Mouse (Mus musculus): Measurements from ENCODE around the gene 1700028K03Rik. TPM values are rescaled to one million over a fixed set of nuclear protein-coding genes. Genes with fewer than 3 reads are reported as not detected.

Gene 1700028K03Rik
- polyA plus RNA-seq, 1 experiment from 2014 or later, result 0.05 TPM

DNA sequence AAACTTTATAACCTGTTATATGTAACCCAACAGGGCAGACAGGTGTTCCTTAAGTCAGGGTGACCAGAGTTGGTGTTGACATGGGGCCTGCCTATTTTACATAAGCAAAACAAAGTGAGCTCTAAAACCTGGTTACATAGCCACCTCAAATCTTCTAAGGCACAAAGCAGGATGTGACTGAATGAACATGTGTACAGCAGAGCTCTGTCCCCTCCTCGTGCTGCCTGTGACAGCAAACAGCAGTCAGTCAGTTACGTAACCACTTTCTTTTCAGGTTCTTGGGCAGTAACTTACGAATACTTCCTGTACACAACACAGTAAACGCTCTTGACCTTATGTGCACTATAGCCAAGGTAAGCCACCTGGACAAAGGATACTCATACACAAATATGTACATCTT lies 11.4 kb downstream of the 1700028K03Rik start:
- peaks cover 25% of the 10 kb centered on the region for H3K36me3 ChIP-seq (ENCODE audit: control insufficient read depth, insufficient read depth, low read length)
- no peak for ATAC-seq (ENCODE audit: insufficient number of reproducible peaks, insufficient read depth, low FRiP score, low read depth)
- no peaks in the 10 kb centered on the region for H3K9me3 ChIP-seq (ENCODE audit: control insufficient read depth, low read length)
- H3K4me1 ChIP-seq (ENCODE audit: control insufficient read depth in 2 of 2, insufficient read depth in 2 of 2, low read length in 2 of 2), result peaks cover 0 to 2% of the 10 kb centered on the region in 2 experiments; a peak in 1 of 4 replicates
- H3K4me2 ChIP-seq (ENCODE audit: low read length), result no peak overlapping the region
- no peak overlapping the region for H3K4me3 ChIP-seq (ENCODE audit: control insufficient read depth in 1 of 2, insufficient read depth in 1 of 2, low read depth in 1 of 2, low read length in 2 of 2)
- H3K27me3 ChIP-seq (ENCODE audit: control insufficient read depth, insufficient read depth, low read length), result no peaks in the 10 kb centered on the region
- WGBS, result 83% methylated on average over 4 of the region's 4 CpGs
- H3K27ac ChIP-seq (replicated peaks in 1 of 2; ENCODE audit: control insufficient read depth in 1 of 2, insufficient read depth in 1 of 2, low read depth in 2 of 2, low read length in 2 of 2), result no peak overlapping the region
- no peak overlapping the region for H3K9ac ChIP-seq (ENCODE audit: low read length)

DNA sequence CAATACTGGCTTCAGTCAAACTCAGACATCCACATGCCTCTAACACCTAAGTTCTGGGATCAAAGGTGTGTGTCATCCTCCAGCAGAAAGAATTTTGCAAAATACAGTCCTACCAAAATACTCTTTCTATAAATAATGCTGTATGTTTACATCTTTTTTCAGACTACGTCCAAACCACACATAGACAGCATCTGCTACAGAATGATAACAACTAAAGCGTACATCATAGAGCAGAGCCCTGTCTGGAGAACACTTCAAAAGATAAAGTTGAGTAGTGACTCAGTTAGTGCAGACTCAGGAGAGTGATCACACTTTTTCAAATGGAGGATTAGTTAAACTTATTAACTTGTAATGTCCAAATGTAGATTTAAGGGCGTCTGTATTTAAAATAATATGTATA lies 13.4 kb downstream of the 1700028K03Rik start:
- peaks cover 0 to 2% of the 10 kb centered on the region in 2 experiments; a peak in 1 of 4 replicates for H3K4me1 ChIP-seq (ENCODE audit: control insufficient read depth in 2 of 2, insufficient read depth in 2 of 2, low read length in 2 of 2)
- H3K4me3 ChIP-seq (ENCODE audit: control insufficient read depth in 1 of 2, insufficient read depth in 1 of 2, low read depth in 1 of 2, low read length in 2 of 2), result no peak overlapping the region
- WGBS, result 72% methylated on average over 3 of the region's 3 CpGs
- H3K9me3 ChIP-seq (ENCODE audit: control insufficient read depth, low read length), result no peaks in the 10 kb centered on the region
- H3K36me3 ChIP-seq (ENCODE audit: control insufficient read depth, insufficient read depth, low read length), result peaks cover 39% of the 10 kb centered on the region
- no peak for ATAC-seq (ENCODE audit: insufficient number of reproducible peaks, insufficient read depth, low FRiP score, low read depth)
- no peaks in the 10 kb centered on the region for H3K27me3 ChIP-seq (ENCODE audit: control insufficient read depth, insufficient read depth, low read length)
- no peak overlapping the region for H3K27ac ChIP-seq (replicated peaks in 1 of 2; ENCODE audit: control insufficient read depth in 1 of 2, insufficient read depth in 1 of 2, low read depth in 2 of 2, low read length in 2 of 2)
- no peak overlapping the region for H3K4me2 ChIP-seq (ENCODE audit: low read length)
- no peak overlapping the region for H3K9ac ChIP-seq (ENCODE audit: low read length)

DNA sequence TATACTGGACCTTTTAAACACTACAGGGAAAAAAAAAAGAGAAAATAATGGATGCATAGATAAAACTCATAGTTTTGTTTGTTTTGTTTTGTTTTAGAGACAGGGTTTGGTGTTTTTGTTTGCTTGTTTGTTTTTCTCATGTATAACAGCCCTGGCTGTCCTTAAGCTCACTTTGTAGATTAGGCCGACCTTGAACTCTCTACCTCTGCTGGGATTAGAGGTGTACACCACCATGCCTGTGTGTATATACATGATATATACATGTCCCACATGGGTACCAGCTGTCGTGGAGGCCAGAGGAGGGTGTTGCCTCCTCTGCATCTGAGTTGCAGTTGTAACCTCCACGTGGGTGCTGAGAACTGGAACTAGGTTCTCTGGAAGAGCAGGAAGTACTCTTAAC lies 13.9 kb downstream of the 1700028K03Rik start:
- Histone ChIP-seq H3K9me3 (ENCODE audit: control insufficient read depth, low read length) (no peaks in the 10 kb centered on the region), H3K4me2 (ENCODE audit: low read length) (no peak overlapping the region), H3K36me3 (ENCODE audit: control insufficient read depth, insufficient read depth, low read length) (peaks cover 44% of the 10 kb centered on the region), H3K27me3 (ENCODE audit: control insufficient read depth, insufficient read depth, low read length) (no peaks in the 10 kb centered on the region), H3K9ac (ENCODE audit: low read length) (no peak overlapping the region), H3K4me1 (ENCODE audit: control insufficient read depth in 2 of 2, insufficient read depth in 2 of 2, low read length in 2 of 2) (peaks cover 0 to 2% of the 10 kb centered on the region in 2 experiments; a peak in 1 of 4 replicates), H3K27ac (replicated peaks in 1 of 2; ENCODE audit: control insufficient read depth in 1 of 2, insufficient read depth in 1 of 2, low read depth in 2 of 2, low read length in 2 of 2) (no peak overlapping the region), H3K4me3 (ENCODE audit: control insufficient read depth in 1 of 2, insufficient read depth in 1 of 2, low read depth in 1 of 2, low read length in 2 of 2) (no peak overlapping the region)
- no peak for ATAC-seq (ENCODE audit: insufficient number of reproducible peaks, insufficient read depth, low FRiP score, low read depth)
- WGBS, result 85% methylated on average over 3 of the region's 3 CpGs

DNA sequence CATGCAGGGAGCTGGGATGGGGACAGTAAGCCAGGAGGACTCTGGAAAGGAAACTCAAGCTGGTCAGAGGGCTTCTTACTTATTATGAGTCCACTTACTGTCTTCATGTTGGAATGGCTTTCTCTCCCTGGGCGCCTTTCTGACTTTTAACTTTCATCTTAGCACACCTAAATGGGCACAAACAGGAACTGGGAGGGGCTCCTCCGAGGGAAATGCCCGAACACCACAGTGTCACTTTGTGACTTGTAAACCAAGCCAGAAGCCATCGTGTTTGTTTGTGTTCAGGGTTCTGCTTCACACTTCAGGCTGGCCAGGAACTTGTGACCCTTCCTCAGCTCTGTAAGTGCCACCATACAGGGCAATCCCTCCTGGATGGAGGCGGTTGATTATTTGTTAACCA lies 19.8 kb downstream of the 1700028K03Rik start:
- H3K9me3 ChIP-seq (ENCODE audit: control insufficient read depth, low read length), result no peaks in the 10 kb centered on the region
- WGBS, result 83% methylated on average over 5 of the region's 5 CpGs
- H3K4me1 ChIP-seq (ENCODE audit: control insufficient read depth in 2 of 2, insufficient read depth in 2 of 2, low read length in 2 of 2), result no peaks in the 10 kb centered on the region
- no peak overlapping the region for H3K27ac ChIP-seq (replicated peaks in 1 of 2; ENCODE audit: control insufficient read depth in 1 of 2, insufficient read depth in 1 of 2, low read depth in 2 of 2, low read length in 2 of 2)
- H3K9ac ChIP-seq (ENCODE audit: low read length), result no peak overlapping the region
- no peak overlapping the region for H3K4me2 ChIP-seq (ENCODE audit: low read length)
- H3K27me3 ChIP-seq (ENCODE audit: control insufficient read depth, insufficient read depth, low read length), result no peaks in the 10 kb centered on the region
- no peak overlapping the region for H3K4me3 ChIP-seq (ENCODE audit: control insufficient read depth in 1 of 2, insufficient read depth in 1 of 2, low read depth in 1 of 2, low read length in 2 of 2)
- no peak for ATAC-seq (ENCODE audit: insufficient number of reproducible peaks, insufficient read depth, low FRiP score, low read depth)
- H3K36me3 ChIP-seq (ENCODE audit: control insufficient read depth, insufficient read depth, low read length), result peaks cover 74% of the 10 kb centered on the region

DNA sequence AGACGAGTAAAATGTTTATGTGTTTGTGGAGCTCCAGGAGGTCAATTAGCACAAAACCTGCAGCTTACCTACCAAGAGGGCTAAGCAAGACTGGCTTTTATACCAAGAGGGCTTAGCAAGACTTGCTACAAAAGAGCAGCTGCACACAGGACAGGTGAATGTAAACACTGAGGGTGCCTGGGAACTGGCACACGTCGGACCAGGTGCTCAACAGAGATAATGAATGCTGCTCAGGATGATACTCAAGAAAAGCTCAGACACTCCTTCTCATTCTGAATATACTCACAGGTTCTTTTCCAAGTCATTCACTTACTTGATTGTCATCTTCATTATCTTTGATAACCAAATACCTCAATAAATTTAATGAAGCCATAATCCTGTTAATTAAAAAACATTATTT lies 22.5 kb downstream of the 1700028K03Rik start:
- Histone ChIP-seq H3K4me1 (ENCODE audit: control insufficient read depth in 2 of 2, insufficient read depth in 2 of 2, low read length in 2 of 2) (no peaks in the 10 kb centered on the region), H3K27me3 (ENCODE audit: control insufficient read depth, insufficient read depth, low read length) (no peaks in the 10 kb centered on the region), H3K9ac (ENCODE audit: low read length) (no peak overlapping the region), H3K36me3 (ENCODE audit: control insufficient read depth, insufficient read depth, low read length) (peaks cover 80% of the 10 kb centered on the region), H3K4me2 (ENCODE audit: low read length) (no peak overlapping the region), H3K4me3 (ENCODE audit: control insufficient read depth in 1 of 2, insufficient read depth in 1 of 2, low read depth in 1 of 2, low read length in 2 of 2) (no peak overlapping the region), H3K27ac (replicated peaks in 1 of 2; ENCODE audit: control insufficient read depth in 1 of 2, insufficient read depth in 1 of 2, low read depth in 2 of 2, low read length in 2 of 2) (no peak overlapping the region), H3K9me3 (ENCODE audit: control insufficient read depth, low read length) (no peaks in the 10 kb centered on the region)
- ATAC-seq (ENCODE audit: insufficient number of reproducible peaks, insufficient read depth, low FRiP score, low read depth), result no peak
- WGBS, result 83% methylated on average over 3 of the region's 3 CpGs

DNA sequence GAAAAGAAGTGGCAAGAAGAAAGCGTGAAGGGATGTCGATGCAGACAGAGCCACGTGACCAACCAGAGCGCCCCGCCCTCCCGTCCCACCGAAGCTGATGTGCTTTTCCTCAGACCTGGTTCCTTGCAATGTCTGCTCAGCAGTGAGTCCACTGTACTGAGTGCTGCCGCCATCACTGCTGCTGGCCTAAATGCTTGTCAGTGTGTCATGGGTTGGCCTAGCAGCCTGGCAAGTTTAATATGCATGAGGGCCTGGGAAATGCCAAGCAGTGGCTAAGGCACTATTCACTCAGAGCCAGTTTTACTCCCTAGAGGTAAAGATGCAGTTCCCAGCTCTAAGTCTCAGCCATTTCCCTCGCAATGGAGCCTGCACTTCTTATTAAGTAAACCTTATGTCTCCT lies 34.6 kb downstream of the 1700028K03Rik start:
- ATAC-seq (ENCODE audit: insufficient number of reproducible peaks, insufficient read depth, low FRiP score, low read depth), result no peak
- no peak overlapping the region for H3K4me3 ChIP-seq (ENCODE audit: control insufficient read depth in 1 of 2, insufficient read depth in 1 of 2, low read depth in 1 of 2, low read length in 2 of 2)
- H3K36me3 ChIP-seq (ENCODE audit: control insufficient read depth, insufficient read depth, low read length), result peaks cover 67% of the 10 kb centered on the region
- H3K9ac ChIP-seq (ENCODE audit: low read length), result no peak overlapping the region
- H3K9me3 ChIP-seq (ENCODE audit: control insufficient read depth, low read length), result 0 out of 2 replicates have a peak, but pooled peaks cover 2% of the 10 kb centered on the region
- no peaks in the 10 kb centered on the region for H3K4me1 ChIP-seq (ENCODE audit: control insufficient read depth in 2 of 2, insufficient read depth in 2 of 2, low read length in 2 of 2)
- H3K27me3 ChIP-seq (ENCODE audit: control insufficient read depth, insufficient read depth, low read length), result no peaks in the 10 kb centered on the region
- H3K4me2 ChIP-seq (ENCODE audit: low read length), result no peak overlapping the region
- 98% methylated on average over 9 of the region's 9 CpGs for WGBS
- H3K27ac ChIP-seq (replicated peaks in 1 of 2; ENCODE audit: control insufficient read depth in 1 of 2, insufficient read depth in 1 of 2, low read depth in 2 of 2, low read length in 2 of 2), result no peak overlapping the region

DNA sequence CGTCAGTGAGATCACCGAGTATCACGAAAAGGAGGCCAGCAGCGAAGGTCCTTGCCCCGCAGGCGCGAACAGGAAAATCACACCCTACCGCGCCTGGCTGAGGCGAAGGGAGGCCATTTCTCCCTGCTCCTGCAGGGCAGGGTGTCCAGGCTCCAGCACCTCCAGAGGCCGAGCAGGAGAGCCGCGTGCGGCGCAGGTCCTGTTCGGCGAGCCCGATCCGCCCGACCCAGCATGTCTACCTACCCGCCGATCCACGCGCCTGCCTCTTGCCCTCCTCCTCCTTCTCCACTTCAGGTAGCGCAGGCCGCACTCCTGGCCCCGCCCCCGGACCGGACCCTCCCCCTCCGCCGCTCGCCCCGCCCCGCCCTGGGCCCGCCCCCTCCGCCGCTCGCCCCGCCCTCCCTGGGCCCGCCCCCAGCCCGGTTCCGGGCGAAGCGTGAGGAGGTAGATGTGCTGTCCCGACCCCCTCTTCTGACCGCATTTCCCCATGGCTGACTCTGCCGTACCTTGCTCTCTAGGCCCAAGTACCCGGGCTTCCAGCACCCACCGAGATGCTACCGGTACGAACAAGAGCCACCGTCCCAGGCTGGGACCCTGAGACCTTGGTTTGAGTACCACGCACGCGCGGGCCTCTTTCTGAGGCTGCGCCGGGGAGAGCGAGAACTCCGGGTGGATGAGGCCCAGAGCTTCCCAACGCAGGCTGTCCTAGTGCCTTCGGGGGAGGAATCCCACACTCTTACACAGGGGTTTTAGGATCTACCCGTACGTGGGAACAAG lies 63.0 kb downstream of the 1700028K03Rik start, which contains the start of the genes Rpap2 and Glmn:
Rpap2 (plus strand) TSS at position 73 of the 777 bp plus-strand sequence.
Glmn (minus strand) TSS at position 588 of the 777 bp plus-strand sequence.
- under 1% methylated on average over 64 of the region's 64 CpGs for WGBS
- peak within 1 kb of the TSS; percentile 80 to 99 for H3K4me3 ChIP-seq (ENCODE audit: control insufficient read depth in 1 of 2, insufficient read depth in 1 of 2, low read depth in 1 of 2, low read length in 2 of 2)
- H3K27me3 ChIP-seq (ENCODE audit: control insufficient read depth, insufficient read depth, low read length), result no peaks in the 10 kb centered on the region
- peak; percentile 93 for ATAC-seq (ENCODE audit: insufficient number of reproducible peaks, insufficient read depth, low FRiP score, low read depth)
- no peaks in the 10 kb centered on the region for H3K4me1 ChIP-seq (ENCODE audit: control insufficient read depth in 2 of 2, insufficient read depth in 2 of 2, low read length in 2 of 2)
- H3K27ac ChIP-seq (replicated peaks in 1 of 2; ENCODE audit: control insufficient read depth in 1 of 2, insufficient read depth in 1 of 2, low read depth in 2 of 2, low read length in 2 of 2), result peak within 1 kb of the TSS; percentile 77 to 91
- H3K9ac ChIP-seq (ENCODE audit: low read length), result peak within 1 kb of the TSS; percentile 89
- peak within 1 kb of the TSS; percentile 80 for H3K4me2 ChIP-seq (ENCODE audit: low read length)
- no peaks in the 10 kb centered on the region for H3K9me3 ChIP-seq (ENCODE audit: control insufficient read depth, low read length)
- peaks cover 25% of the 10 kb centered on the region for H3K36me3 ChIP-seq (ENCODE audit: control insufficient read depth, insufficient read depth, low read length)
